Mouse (Mus musculus) MEL (cell line): ENCODE results near the gene Ifit1. TPM values are rescaled to one million over a fixed set of nuclear protein-coding genes. Genes with fewer than 3 reads are reported as not detected.

Experiments used
- DNase-seq: peaks from one replicate; pipeline ENCODE4 v3.0.0; 2011; ENCODE audit warnings: low read depth, low spot score
- H3K27ac ChIP-seq: 2 replicates; pipeline ENCODE4 v1.5.1; 2012; ENCODE audit warnings: low read depth, mild to moderate bottlenecking, control low read depth, low read length, moderate library complexity; ENCODE audit not compliant: control insufficient read depth
- H3K27me3 ChIP-seq, 2 experiments: fragments of 150-350 bp in 1 of 2; sonication (generic) in 1 of 2; 2 replicates each; pipeline ENCODE4 v1.6.1; 2012; ENCODE audit warnings: low read length in 2 of 2, mild to moderate bottlenecking in 2 of 2, improper control_type of control experiment in 1 of 2, moderate library complexity in 1 of 2; ENCODE audit not compliant: insufficient read depth in 2 of 2, control insufficient read depth in 1 of 2
- H3K36me3 ChIP-seq, 2 experiments: 2 replicates each; pipeline ENCODE4 v1.6.1; 2012 to 2014; ENCODE audit warnings: low read length in 2 of 2, improper control_type of control experiment in 1 of 2, inconsistent platforms in 1 of 2, mild to moderate bottlenecking in 1 of 2; ENCODE audit not compliant: insufficient read depth in 2 of 2, control insufficient read depth in 1 of 2
- H3K4me1 ChIP-seq, 2 experiments: fragments of 150-350 bp in 1 of 2; sonication (generic) in 1 of 2; 2 replicates each; pipeline ENCODE4 v1.6.1; 2012; ENCODE audit warnings: low read length in 2 of 2, improper control_type of control experiment in 1 of 2, mild to moderate bottlenecking in 1 of 2; ENCODE audit not compliant: insufficient read depth in 2 of 2, control insufficient read depth in 1 of 2
- H3K4me3 ChIP-seq, 2 experiments: fragments of 150-350 bp in 1 of 2; sonication (generic) in 1 of 2; 2 replicates each; pipeline ENCODE4 v1.5.1; 2012; ENCODE audit warnings: low read depth in 2 of 2, low read length in 2 of 2, mild to moderate bottlenecking in 2 of 2, moderate library complexity in 2 of 2, control low read depth in 1 of 2, improper control_type of control experiment in 1 of 2; ENCODE audit not compliant: control insufficient read depth in 1 of 2, insufficient read depth in 1 of 2
- H3K79me2 ChIP-seq: 2 replicates; pipeline ENCODE4 v1.6.1; 2012; ENCODE audit warnings: mild to moderate bottlenecking, low read length, moderate library complexity; ENCODE audit not compliant: control insufficient read depth, poor library complexity, insufficient read depth
- H3K9ac ChIP-seq: 2 replicates; pipeline ENCODE4 v1.6.1; 2012; ENCODE audit warnings: low read depth, mild to moderate bottlenecking, control low read depth, low read length, moderate library complexity; ENCODE audit not compliant: control insufficient read depth, poor library complexity, severe bottlenecking
- H3K9me3 ChIP-seq: fragments of 150-350 bp; sonication (generic); replicated peaks from 2 replicates; pipeline ENCODE4 v1.6.1; 2012; ENCODE audit warnings: mild to moderate bottlenecking, low read length, improper control_type of control experiment, moderate library complexity; ENCODE audit not compliant: insufficient read depth
- BHLHE40 ChIP-seq: IDR thresholded peaks from 2 replicates; pipeline ENCODE4 v1.6.1; 2012; ENCODE audit warnings: low read depth, mild to moderate bottlenecking, inconsistent platforms, low read length, improper control_type of control experiment, borderline replicate concordance
- CHD1 ChIP-seq: IDR thresholded peaks from 2 replicates; pipeline ENCODE4 v1.6.1; 2012; ENCODE audit warnings: low read depth, mild to moderate bottlenecking, inconsistent platforms, low read length, improper control_type of control experiment
- CTCF ChIP-seq, 3 experiments: IDR thresholded peaks in 2 of 3; conservative IDR thresholded peaks in 1 of 3; 2 replicates each; pipeline ENCODE4 v1.5.1; 2011 to 2012; ENCODE audit warnings: low read length in 3 of 3, low read depth in 2 of 3, mild to moderate bottlenecking in 2 of 3, improper control_type of control experiment in 1 of 3, inconsistent platforms in 1 of 3, mixed read lengths in 1 of 3, moderate library complexity in 1 of 3; ENCODE audit not compliant: control insufficient read depth in 1 of 3, insufficient read depth in 1 of 3, poor library complexity in 1 of 3, severe bottlenecking in 1 of 3
- E2F4 ChIP-seq: IDR thresholded peaks from 2 replicates; pipeline ENCODE4 v1.6.1; 2011; ENCODE audit warnings: low read depth, low read length, improper control_type of control experiment, borderline replicate concordance
- ELF1 ChIP-seq: IDR thresholded peaks from 2 replicates; pipeline ENCODE4 v1.6.1; 2014; ENCODE audit warnings: low read depth, mild to moderate bottlenecking, inconsistent platforms, low read length, improper control_type of control experiment, moderate library complexity
- EP300 ChIP-seq, 2 experiments: IDR thresholded peaks; 2 replicates each; pipeline ENCODE4 v1.6.1; 2011; ENCODE audit warnings: improper control_type of control experiment in 2 of 2, low read length in 2 of 2, low read depth in 1 of 2, mild to moderate bottlenecking in 1 of 2
- ETS1 ChIP-seq: IDR thresholded peaks from 2 replicates; pipeline ENCODE4 v1.6.1; 2012; ENCODE audit warnings: low read depth, mild to moderate bottlenecking, inconsistent platforms, low read length, improper control_type of control experiment, moderate library complexity
- GABPA ChIP-seq: IDR thresholded peaks from 2 replicates; pipeline ENCODE4 v1.6.1; 2012; ENCODE audit warnings: low read depth, mild to moderate bottlenecking, inconsistent platforms, low read length, improper control_type of control experiment, moderate library complexity
- HCFC1 ChIP-seq: IDR thresholded peaks from 2 replicates; pipeline ENCODE4 v1.6.1; 2012; ENCODE audit warnings: low read depth, mild to moderate bottlenecking, inconsistent platforms, low read length, improper control_type of control experiment, moderate library complexity
- JUND ChIP-seq: IDR thresholded peaks from 2 replicates; pipeline ENCODE4 v1.6.1; 2011; ENCODE audit warnings: low read depth, mild to moderate bottlenecking, improper control_type of control experiment, low read length
- KAT2A ChIP-seq: conservative IDR thresholded peaks from 2 replicates; pipeline ENCODE4 v1.6.1; 2012; ENCODE audit warnings: low read depth, low read length, improper control_type of control experiment, inconsistent platforms
- MAFK ChIP-seq: IDR thresholded peaks from 2 replicates; pipeline ENCODE4 v1.6.1; 2011; ENCODE audit warnings: low read depth, mild to moderate bottlenecking, low read length, improper control_type of control experiment, borderline replicate concordance
- MAX ChIP-seq: IDR thresholded peaks from 2 replicates; pipeline ENCODE4 v1.6.1; 2011; ENCODE audit warnings: low read length, improper control_type of control experiment
- MAZ ChIP-seq: IDR thresholded peaks from 2 replicates; pipeline ENCODE4 v1.6.1; 2012; ENCODE audit warnings: low read depth, mild to moderate bottlenecking, inconsistent platforms, low read length, improper control_type of control experiment
- MYC ChIP-seq: IDR thresholded peaks from 2 replicates; pipeline ENCODE4 v1.6.1; 2011; ENCODE audit warnings: low read depth, mild to moderate bottlenecking, low read length, improper control_type of control experiment, moderate library complexity
- NELFE ChIP-seq: IDR thresholded peaks from 2 replicates; pipeline ENCODE4 v1.6.1; 2011; ENCODE audit warnings: low read depth, low read length, improper control_type of control experiment
- NRF1 ChIP-seq: IDR thresholded peaks from 2 replicates; pipeline ENCODE4 v1.6.1; 2014; ENCODE audit warnings: low read depth, mild to moderate bottlenecking, inconsistent platforms, low read length, improper control_type of control experiment, moderate library complexity; ENCODE audit not compliant: poor library complexity, insufficient read depth, severe bottlenecking
- POLR2A ChIP-seq, 2 experiments: IDR thresholded peaks; 2 replicates each; pipeline ENCODE4 v1.6.1; 2011 to 2012; ENCODE audit warnings: low read length in 2 of 2, mild to moderate bottlenecking in 2 of 2, control low read depth in 1 of 2, improper control_type of control experiment in 1 of 2, low read depth in 1 of 2, moderate library complexity in 1 of 2; ENCODE audit not compliant: control insufficient read depth in 1 of 2, insufficient read depth in 1 of 2, poor library complexity in 1 of 2
- POLR2AphosphoS2 ChIP-seq: IDR thresholded peaks from 2 replicates; pipeline ENCODE4 v1.6.1; 2011; ENCODE audit warnings: low read length, improper control_type of control experiment
- POLR2AphosphoS5 ChIP-seq: IDR thresholded peaks from 2 replicates; pipeline ENCODE4 v1.6.1; 2012; ENCODE audit warnings: low read depth, borderline replicate concordance, mild to moderate bottlenecking, inconsistent platforms, low read length, moderate library complexity, mixed read lengths
- SIN3A ChIP-seq: IDR thresholded peaks from 2 replicates; pipeline ENCODE4 v1.6.1; 2012; ENCODE audit warnings: low read length, improper control_type of control experiment, inconsistent platforms
- SMC3 ChIP-seq: IDR thresholded peaks from 2 replicates; pipeline ENCODE4 v1.6.1; 2011; ENCODE audit warnings: low read depth, low read length, improper control_type of control experiment
- TAL1 ChIP-seq: IDR thresholded peaks from 2 replicates; pipeline ENCODE4 v1.6.1; 2012; ENCODE audit warnings: mild to moderate bottlenecking, inconsistent platforms, low read length, moderate library complexity, mixed read lengths
- TCF12 ChIP-seq: IDR thresholded peaks from 2 replicates; pipeline ENCODE4 v1.6.1; 2014; ENCODE audit warnings: low read depth, mild to moderate bottlenecking, inconsistent platforms, low read length, improper control_type of control experiment, moderate library complexity
- USF1 ChIP-seq: IDR thresholded peaks from 2 replicates; pipeline ENCODE4 v1.6.1; 2014; ENCODE audit warnings: low read depth, mild to moderate bottlenecking, inconsistent platforms, low read length, improper control_type of control experiment, moderate library complexity
- USF2 ChIP-seq, 2 experiments: IDR thresholded peaks; 2 replicates each; pipeline ENCODE4 v1.6.1; 2011 to 2012; ENCODE audit warnings: improper control_type of control experiment in 2 of 2, low read length in 2 of 2, borderline replicate concordance in 1 of 2, inconsistent platforms in 1 of 2, low read depth in 1 of 2, mild to moderate bottlenecking in 1 of 2; ENCODE audit not compliant: insufficient read depth in 1 of 2
- ZKSCAN1 ChIP-seq: IDR thresholded peaks from 2 replicates; pipeline ENCODE4 v1.6.1; 2012; ENCODE audit warnings: low read depth, mild to moderate bottlenecking, inconsistent platforms, low read length, improper control_type of control experiment, moderate library complexity
- polyA plus RNA-seq, 2 experiments: library from polyadenylated mRNA; stranded (reverse) in 1 of 2; unstranded in 1 of 2; fragments of >175 nt in 1 of 2; fragments of >200 nt in 1 of 2; gene quantifications; 2 replicates each; pipeline versions ENCODE4 v1.2.1 to v1.2.4; 2012; ENCODE audit warnings: low replicate concordance in 2 of 2, low read depth in 1 of 2; ENCODE audit not compliant: insufficient read length in 2 of 2, insufficient read depth in 1 of 2, missing spikeins in 1 of 2
- total RNA-seq: library from RNA; depleted of rRNA; stranded (reverse); fragments of 300-350 nt; gene quantifications from 2 replicates; pipeline ENCODE4 v1.2.3, GENCODE M21; 2012

Ifit1 gene
- total and polyA plus RNA-seq, 3 experiments, result 0.12 to 0.31 TPM; not detected in 1

- DNase-seq, result no peak
- no peak overlapping the region for H3K9ac ChIP-seq
- H3K27ac ChIP-seq, result no peak overlapping the region
- H3K9me3 ChIP-seq, result no peaks in the 10 kb centered on the region
- no peak overlapping the region for H3K4me3 ChIP-seq
- H3K4me1 ChIP-seq, result no peaks in the 10 kb centered on the region
- H3K27me3 ChIP-seq, result peaks cover 0 to 8% of the 10 kb centered on the region in 2 experiments; a peak in 2 of 4 replicates
- no peaks in the 10 kb centered on the region for H3K79me2 ChIP-seq
- TF ChIP-seq NELFE, result no peak
- TF ChIP-seq MYC, result no peak
- no peak for TF ChIP-seq HCFC1
- TF ChIP-seq TCF12, result no peak
- TF ChIP-seq POLR2AphosphoS2, result no peak
- no peak for TF ChIP-seq CTCF (IDR thresholded peaks at IDR 0.05 in 2 of 3, conservative IDR thresholded peaks at IDR 0.05 in 1 of 3; ENCODE audit: control insufficient read depth in 1 of 3, insufficient read depth in 1 of 3, low read depth in 2 of 3, low read length in 3 of 3, poor library complexity in 1 of 3, severe bottlenecking in 1 of 3)
- no peak for TF ChIP-seq E2F4
- no peak for TF ChIP-seq BHLHE40
- TF ChIP-seq EP300 (IDR thresholded peaks at IDR 0.05; ENCODE audit: low read depth in 1 of 2, low read length in 2 of 2), result no peak
- no peak for TF ChIP-seq ETS1
- TF ChIP-seq POLR2AphosphoS5, result no peak
- no peak for TF ChIP-seq NRF1
- no peak for TF ChIP-seq CHD1
- TF ChIP-seq MAZ, result no peak
- H3K36me3 ChIP-seq, result no peaks in the 10 kb centered on the region
These were observed 16.0 kb upstream of the Ifit1 start for GRCm38 (mm10) chr19:34624663-34625062.

- no peak for TF ChIP-seq POLR2AphosphoS5
- TF ChIP-seq MAFK, result no peak
- TF ChIP-seq SIN3A, result no peak
- TF ChIP-seq POLR2A (IDR thresholded peaks at IDR 0.05; ENCODE audit: control insufficient read depth in 1 of 2, insufficient read depth in 1 of 2, low read depth in 1 of 2, low read length in 2 of 2, poor library complexity in 1 of 2), result no peak
- no peak for TF ChIP-seq MAZ
- TF ChIP-seq JUND, result no peak
- no peak for TF ChIP-seq BHLHE40
- TF ChIP-seq USF2 (IDR thresholded peaks at IDR 0.05; ENCODE audit: borderline replicate concordance in 1 of 2, insufficient read depth in 1 of 2, low read depth in 1 of 2, low read length in 2 of 2), result no peak
- no peak for TF ChIP-seq ELF1
- no peak for TF ChIP-seq GABPA
- TF ChIP-seq NELFE, result no peak
- no peak for TF ChIP-seq SMC3
- TF ChIP-seq ETS1, result no peak
- no peak for TF ChIP-seq ZKSCAN1
- TF ChIP-seq TAL1, result no peak
- TF ChIP-seq USF1, result no peak
- no peak for TF ChIP-seq NRF1
- no peak for TF ChIP-seq MAX
- TF ChIP-seq KAT2A, result no peak
These were observed 13.2 kb upstream of the Ifit1 start for GRCm38 (mm10) chr19:34627496-34627895.

More at GRCm38 (mm10) chr19:34627496-34627895, 13.2 kb upstream of the Ifit1 start:
- Histone ChIP-seq H3K79me2 (no peaks in the 10 kb centered on the region), H3K4me1 (no peaks in the 10 kb centered on the region), H3K4me3 (no peak overlapping the region), H3K27ac (no peak overlapping the region), H3K9ac (no peak overlapping the region), H3K27me3 (peaks cover 2 to 6% of the 10 kb centered on the region in 2 experiments; a peak in 3 of 4 replicates), H3K9me3 (no peaks in the 10 kb centered on the region), H3K36me3 (no peaks in the 10 kb centered on the region)
- no peak for DNase-seq
